ENCODE assay signal across 20 mouse cellular contexts in genomic region chr4:135530270-135530669, GRCm38 (mm10). TPM values are rescaled to one million over a fixed set of nuclear protein-coding genes. Genes with fewer than 3 reads are reported as not detected.
A peak's percentile ranks its signal among the peaks of the same experiment; 100 is the strongest.
DNase-seq lines count a peak whose midpoint lies in the region; ATAC-seq and TF ChIP-seq lines count a peak whose summit lies in the region.
"Had no signal": no experiment of that assay in that cellular context is flagged by ENCODE, and none has a peak within 500 bp of the region (broad histone marks: within the 10 kb centered on the region; RNA-seq: fewer than 3 reads in every experiment).

No protein-coding gene starts in this region.

- no peak overlapping the region for H3K4me2 ChIP-seq in intestine, postnatal 0 days (replicated peaks; ENCODE audit: low read depth)
- H3K4me2 ChIP-seq in intestine, embryonic 15.5 days (replicated peaks) = no peak overlapping the region
- H3K4me2 ChIP-seq in midbrain, postnatal 0 days (ENCODE audit: low read depth, low read length, poor library complexity, severe bottlenecking) = no peak overlapping the region
- H3K4me2 ChIP-seq in midbrain, embryonic 15.5 days = no peak overlapping the region
- H3K4me2 ChIP-seq: heart, embryonic 13.5 days; stomach, embryonic 15.5 days had no signal

- no peaks in the 10 kb centered on the region for H3K4me1 ChIP-seq in intestine, postnatal 0 days (replicated peaks; ENCODE audit: control insufficient read depth, insufficient read depth, low read length)
- peaks cover 6% of the 10 kb centered on the region; the same call in 1 of the 2 replicates for H3K4me1 ChIP-seq in intestine, embryonic 15.5 days (replicated peaks)
- 0 out of 2 replicates have a peak, but pooled peaks cover 3% of the 10 kb centered on the region for H3K4me1 ChIP-seq in midbrain, postnatal 0 days (ENCODE audit: insufficient read depth, low read length)
- peaks cover 16% of the 10 kb centered on the region for H3K4me1 ChIP-seq in midbrain, embryonic 15.5 days
- H3K4me1 ChIP-seq: megakaryocyte, embryonic 14.5 days; stomach, embryonic 15.5 days had no signal

- peak; percentile 60 for TF ChIP-seq CTCF in intestine, postnatal 0 days (IDR thresholded peaks at IDR 0.05; ENCODE audit: low read depth)
- TF ChIP-seq CTCF in midbrain, postnatal 0 days (IDR thresholded peaks at IDR 0.05) = peak; percentile 38

- no peaks in the 10 kb centered on the region for H3K27me3 ChIP-seq in intestine, postnatal 0 days (replicated peaks; ENCODE audit: control insufficient read depth, insufficient read depth, low read length)
- no peaks in the 10 kb centered on the region for H3K27me3 ChIP-seq in intestine, embryonic 15.5 days (replicated peaks)
- peaks cover 3% of the 10 kb centered on the region; the same call in 1 of the 2 replicates for H3K27me3 ChIP-seq in midbrain, postnatal 0 days (ENCODE audit: insufficient read depth, low read length)
- no peaks in the 10 kb centered on the region for H3K27me3 ChIP-seq in midbrain, embryonic 15.5 days (replicated peaks)
- H3K27me3 ChIP-seq: stomach, embryonic 15.5 days had no signal

- WGBS in intestine, postnatal 0 days = 55% methylated on average over 2 of the region's 2 CpGs
- 68% methylated on average over 2 of the region's 2 CpGs for WGBS in intestine, embryonic 15.5 days
- WGBS in midbrain, postnatal 0 days = 65% methylated on average over 2 of the region's 2 CpGs
- 61% methylated on average over 2 of the region's 2 CpGs for whole genome bisulfite sequencing in midbrain, embryonic 15.5 days

- ATAC-seq in intestine, postnatal 0 days = no peak
- no peak for ATAC-seq in intestine, embryonic 15.5 days
- no peak for ATAC-seq in midbrain, postnatal 0 days (ENCODE audit: low FRiP score)
- no peak for ATAC-seq in midbrain, embryonic 15.5 days (replicated peaks)
- ATAC-seq: hindbrain, embryonic 16.5 days; midbrain, embryonic 16.5 days had no signal

- H3K9ac ChIP-seq in intestine, postnatal 0 days (ENCODE audit: low read depth, low read length) = no peak overlapping the region
- no peak overlapping the region for H3K9ac ChIP-seq in intestine, embryonic 15.5 days
- no peak overlapping the region for H3K9ac ChIP-seq in midbrain, postnatal 0 days (replicated peaks; ENCODE audit: low read length, poor library complexity, severe bottlenecking)
- H3K9ac ChIP-seq in midbrain, embryonic 15.5 days = no peak overlapping the region
- H3K9ac ChIP-seq: heart, embryonic 13.5 days; stomach, embryonic 15.5 days had no signal

- no peak overlapping the region for H3K27ac ChIP-seq in intestine, postnatal 0 days (ENCODE audit: low read depth, low read length)
- H3K27ac ChIP-seq in intestine, embryonic 15.5 days = no peak overlapping the region
- no peak overlapping the region for H3K27ac ChIP-seq in midbrain, postnatal 0 days (ENCODE audit: low read depth, low read length)
- no peak overlapping the region for H3K27ac ChIP-seq in midbrain, embryonic 15.5 days
- H3K27ac ChIP-seq: heart, embryonic 13.5 days; stomach, embryonic 15.5 days had no signal

- no peaks in the 10 kb centered on the region for H3K9me3 ChIP-seq in intestine, postnatal 0 days (ENCODE audit: control insufficient read depth)
- no peaks in the 10 kb centered on the region for H3K9me3 ChIP-seq in intestine, embryonic 15.5 days
- no peaks in the 10 kb centered on the region for H3K9me3 ChIP-seq in midbrain, postnatal 0 days (ENCODE audit: low read length)
- no peaks in the 10 kb centered on the region for H3K9me3 ChIP-seq in midbrain, embryonic 15.5 days
- H3K9me3 ChIP-seq: stomach, embryonic 15.5 days had no signal

- H3K4me3 ChIP-seq in intestine, postnatal 0 days (ENCODE audit: low read depth, low read length) = no peak overlapping the region
- H3K4me3 ChIP-seq in intestine, embryonic 15.5 days (replicated peaks) = no peak overlapping the region
- H3K4me3 ChIP-seq in midbrain, postnatal 0 days (ENCODE audit: low read depth, low read length) = no peak overlapping the region
- no peak overlapping the region for H3K4me3 ChIP-seq in midbrain, embryonic 15.5 days
- H3K4me3 ChIP-seq: heart, embryonic 13.5 days; megakaryocyte, embryonic 14.5 days; stomach, embryonic 15.5 days had no signal

- intact Hi-C loops in gastrocnemius, postnatal 14 days (cut with DNase I; ENCODE audit: low total_unique reads) = no loop called here

- no peak for DNase-seq in midbrain, postnatal 0 days (ENCODE audit: low spot score)
- peak; percentile 66 for DNase-seq in R1 (ENCODE audit: low read depth, low spot score)
- DNase-seq in yolk sac, embryonic 10.5 days (ENCODE audit: low spot score) = no peak
- no peak for DNase-seq in gastrocnemius, postnatal 14 days
- DNase-seq: cerebellum, postnatal 25 days; heart, postnatal 36 days; kidney, adult 9 months; kidney, postnatal 4 days; right cerebral cortex, adult 18-20 months; spleen, adult 18-20 months had no signal

- H3K36me3 ChIP-seq in intestine, postnatal 0 days (ENCODE audit: control insufficient read depth, insufficient read depth) = no peaks in the 10 kb centered on the region
- no peaks in the 10 kb centered on the region for H3K36me3 ChIP-seq in intestine, embryonic 15.5 days
- H3K36me3 ChIP-seq in midbrain, postnatal 0 days (ENCODE audit: insufficient read depth, low read length) = no peaks in the 10 kb centered on the region
- H3K36me3 ChIP-seq in midbrain, embryonic 15.5 days (replicated peaks) = no peaks in the 10 kb centered on the region
- H3K36me3 ChIP-seq: heart, embryonic 13.5 days; stomach, embryonic 15.5 days had no signal

RNA-seq across cellular contexts. Expression of gene Nipal3, which starts 35.4 kb away (rescaled TPM):
- 5.7 TPM in 2 replicates for polyA plus RNA-seq in intestine, postnatal 0 days (2015; fragmentation: Nextera tagmentation; extraction: Ambion mirVana)
- polyA plus RNA-seq in intestine, embryonic 15.5 days (2015; fragmentation: Nextera tagmentation; extraction: Ambion mirVana) = 6.4 and 6.9 TPM in 2 replicates
- 89.3 and 132 TPM in 2 replicates for total RNA-seq in midbrain, postnatal 0 days (2014; rRNA removed)
- 6.5 and 10.9 TPM in 2 replicates for polyA plus RNA-seq in midbrain, postnatal 0 days (2015; fragmentation: Nextera tagmentation; extraction: Ambion mirVana)
- polyA plus RNA-seq in midbrain, embryonic 15.5 days (2015; fragmentation: Nextera tagmentation; extraction: Ambion mirVana) = 10.7 and 13.1 TPM in 2 replicates
- total RNA-seq in gastrocnemius, postnatal 14 days (2021) = 10 to 100 TPM in 1 of 2 experiments, 1 to 10 TPM in 1; 7.4 to 11.0 TPM

RNA-seq across cellular contexts. Expression of gene Stpg1, which starts 35.7 kb away (rescaled TPM):
- polyA plus RNA-seq in intestine, postnatal 0 days (2015; fragmentation: Nextera tagmentation; extraction: Ambion mirVana) = 0.09 TPM in 1 of 2 replicates, not detected in the other
- 0.24 and 0.30 TPM in 2 replicates for polyA plus RNA-seq in intestine, embryonic 15.5 days (2015; fragmentation: Nextera tagmentation; extraction: Ambion mirVana)
- 0.55 TPM in 1 of 2 replicates, not detected in the other for total RNA-seq in midbrain, postnatal 0 days (2014; rRNA removed)
- 0.28 and 0.40 TPM in 2 replicates for polyA plus RNA-seq in midbrain, postnatal 0 days (2015; fragmentation: Nextera tagmentation; extraction: Ambion mirVana)
- polyA plus RNA-seq in midbrain, embryonic 15.5 days (2015; fragmentation: Nextera tagmentation; extraction: Ambion mirVana) = 0.36 and 0.59 TPM in 2 replicates
- under 1 TPM in 1 of 2 experiments, not detected in 1; 0.22 TPM for total RNA-seq in gastrocnemius, postnatal 14 days (2021)
- total RNA-seq: liver, adult 2 months had no signal
- polyA plus RNA-seq: liver, adult 2 months had no signal

RNA-seq across cellular contexts. Expression of gene Grhl3, which starts 43.2 kb away (rescaled TPM):
- polyA plus RNA-seq in intestine, postnatal 0 days (2015; fragmentation: Nextera tagmentation; extraction: Ambion mirVana) = 0.39 and 0.51 TPM in 2 replicates
- 4.3 and 4.4 TPM in 2 replicates for polyA plus RNA-seq in intestine, embryonic 15.5 days (2015; fragmentation: Nextera tagmentation; extraction: Ambion mirVana)
- 1.6 and 2.7 TPM in 2 replicates for total RNA-seq in midbrain, postnatal 0 days (2014; rRNA removed)
- 1.5 and 1.7 TPM in 2 replicates for polyA plus RNA-seq in midbrain, postnatal 0 days (2015; fragmentation: Nextera tagmentation; extraction: Ambion mirVana)
- 1.5 TPM in 2 replicates for polyA plus RNA-seq in midbrain, embryonic 15.5 days (2015; fragmentation: Nextera tagmentation; extraction: Ambion mirVana)
- total RNA-seq in gastrocnemius, postnatal 14 days (2021) = under 1 TPM; 0.16 to 0.29 TPM
- total RNA-seq: heart, postnatal 36 days had no signal
- polyA plus RNA-seq: gonadal fat pad, adult 2 months had no signal
